Mouse (Mus musculus): ENCODE measurements around the gene Rln1. TPM values are rescaled to one million over a fixed set of nuclear protein-coding genes. Genes with fewer than 3 reads are reported as not detected.
A peak's percentile ranks its signal among the peaks of the same experiment; 100 is the strongest.

Gene Rln1
- total and polyA plus RNA-seq, 3 experiments = 0.11 TPM; not detected in 2

GRCm38 (mm10) chr19:29336624-29337023 lies 2.2 kb upstream of the Rln1 start:
- no peak for ATAC-seq (ENCODE audit: extremely low read depth, insufficient number of reproducible peaks, low FRiP score, poor library complexity, severe bottlenecking)
- TF ChIP-seq CTCF (IDR thresholded peaks at IDR 0.05; ENCODE audit: low read depth, low read length) (no peak), GATA1 (IDR thresholded peaks at IDR 0.05; ENCODE audit: borderline replicate concordance, low read length) (no peak), TAL1 (conservative IDR thresholded peaks at IDR 0.05; ENCODE audit: low read depth, low read length) (no peak), POLR2AphosphoS5 (IDR thresholded peaks at IDR 0.05; ENCODE audit: insufficient replicate concordance, low read depth, low read length) (no peak), GATA2 (IDR thresholded peaks at IDR 0.05; ENCODE audit: borderline replicate concordance, low read depth, low read length) (no peak)
- no peaks in the 10 kb centered on the region for H3K36me3 ChIP-seq (replicated peaks)
- DNase-seq (ENCODE audit: low spot score) = no peak
- no peak overlapping the region for H3K4me3 ChIP-seq (ENCODE audit: low read depth, low read length)
- H3K27me3 ChIP-seq (ENCODE audit: insufficient read depth, low read length) = peaks cover 41% of the 10 kb centered on the region
- H3K4me1 ChIP-seq (ENCODE audit: insufficient read depth, low read depth, low read length) = peaks cover 3% of the 10 kb centered on the region; the same call in 1 of the 2 replicates
- H3K9me3 ChIP-seq (replicated peaks) = no peaks in the 10 kb centered on the region

- Histone ChIP-seq H3K9me3 (replicated peaks) (no peaks in the 10 kb centered on the region), H3K4me3 (ENCODE audit: low read depth, low read length) (no peak overlapping the region), H3K4me1 (ENCODE audit: insufficient read depth, low read depth, low read length) (peaks cover 20% of the 10 kb centered on the region), H3K36me3 (replicated peaks) (no peaks in the 10 kb centered on the region), H3K27me3 (ENCODE audit: insufficient read depth, low read length) (peaks cover 11% of the 10 kb centered on the region)
- ATAC-seq (ENCODE audit: extremely low read depth, insufficient number of reproducible peaks, low FRiP score, poor library complexity, severe bottlenecking) = no peak
- no peak for DNase-seq (ENCODE audit: low spot score)
- TF ChIP-seq GATA1 (IDR thresholded peaks at IDR 0.05; ENCODE audit: borderline replicate concordance, low read length) (no peak), CTCF (IDR thresholded peaks at IDR 0.05; ENCODE audit: low read depth, low read length) (no peak), TAL1 (conservative IDR thresholded peaks at IDR 0.05; ENCODE audit: low read depth, low read length) (no peak), POLR2AphosphoS5 (IDR thresholded peaks at IDR 0.05; ENCODE audit: insufficient replicate concordance, low read depth, low read length) (no peak), GATA2 (IDR thresholded peaks at IDR 0.05; ENCODE audit: borderline replicate concordance, low read depth, low read length) (no peak)
Observed at GRCm38 (mm10) chr19:29326822-29327552, 7.5 kb downstream of the Rln1 start.

GRCm38 (mm10) chr19:29326396-29326795 lies 8.1 kb downstream of the Rln1 start:
- Histone ChIP-seq H3K4me3 (ENCODE audit: low read depth, low read length) (no peak overlapping the region), H3K9me3 (replicated peaks) (no peaks in the 10 kb centered on the region), H3K27me3 (ENCODE audit: insufficient read depth, low read length) (peaks cover 6% of the 10 kb centered on the region; the same call in 1 of the 2 replicates), H3K36me3 (replicated peaks) (no peaks in the 10 kb centered on the region), H3K4me1 (ENCODE audit: insufficient read depth, low read depth, low read length) (peaks cover 20% of the 10 kb centered on the region)
- no peak for TF ChIP-seq POLR2AphosphoS5 (IDR thresholded peaks at IDR 0.05; ENCODE audit: insufficient replicate concordance, low read depth, low read length)
- TF ChIP-seq GATA1 (IDR thresholded peaks at IDR 0.05; ENCODE audit: borderline replicate concordance, low read length) = no peak
- TF ChIP-seq GATA2 (IDR thresholded peaks at IDR 0.05; ENCODE audit: borderline replicate concordance, low read depth, low read length) = no peak
- no peak for TF ChIP-seq CTCF (IDR thresholded peaks at IDR 0.05; ENCODE audit: low read depth, low read length)
- TF ChIP-seq TAL1 (conservative IDR thresholded peaks at IDR 0.05; ENCODE audit: low read depth, low read length) = no peak
- no peak for ATAC-seq (ENCODE audit: extremely low read depth, insufficient number of reproducible peaks, low FRiP score, poor library complexity, severe bottlenecking)
- no peak for DNase-seq (ENCODE audit: low spot score)

- DNase-seq (ENCODE audit: low spot score) = no peak
- peaks cover 6% of the 10 kb centered on the region; the same call in 1 of the 2 replicates for H3K27me3 ChIP-seq (ENCODE audit: insufficient read depth, low read length)
- no peak overlapping the region; the same call in 1 of the 2 replicates for H3K4me3 ChIP-seq (ENCODE audit: low read depth, low read length)
- TF ChIP-seq CTCF (IDR thresholded peaks at IDR 0.05; ENCODE audit: low read depth, low read length) (no peak), POLR2AphosphoS5 (IDR thresholded peaks at IDR 0.05; ENCODE audit: insufficient replicate concordance, low read depth, low read length) (no peak), TAL1 (conservative IDR thresholded peaks at IDR 0.05; ENCODE audit: low read depth, low read length) (no peak), GATA1 (IDR thresholded peaks at IDR 0.05; ENCODE audit: borderline replicate concordance, low read length) (no peak), GATA2 (IDR thresholded peaks at IDR 0.05; ENCODE audit: borderline replicate concordance, low read depth, low read length) (no peak)
- H3K36me3 ChIP-seq (replicated peaks) = no peaks in the 10 kb centered on the region
- H3K4me1 ChIP-seq (ENCODE audit: insufficient read depth, low read depth, low read length) = peaks cover 20% of the 10 kb centered on the region
- ATAC-seq (ENCODE audit: extremely low read depth, insufficient number of reproducible peaks, low FRiP score, poor library complexity, severe bottlenecking) = no peak
- no peaks in the 10 kb centered on the region for H3K9me3 ChIP-seq (replicated peaks)
Observed at GRCm38 (mm10) chr19:29325852-29326180, 8.7 kb downstream of the Rln1 start.

DNA sequence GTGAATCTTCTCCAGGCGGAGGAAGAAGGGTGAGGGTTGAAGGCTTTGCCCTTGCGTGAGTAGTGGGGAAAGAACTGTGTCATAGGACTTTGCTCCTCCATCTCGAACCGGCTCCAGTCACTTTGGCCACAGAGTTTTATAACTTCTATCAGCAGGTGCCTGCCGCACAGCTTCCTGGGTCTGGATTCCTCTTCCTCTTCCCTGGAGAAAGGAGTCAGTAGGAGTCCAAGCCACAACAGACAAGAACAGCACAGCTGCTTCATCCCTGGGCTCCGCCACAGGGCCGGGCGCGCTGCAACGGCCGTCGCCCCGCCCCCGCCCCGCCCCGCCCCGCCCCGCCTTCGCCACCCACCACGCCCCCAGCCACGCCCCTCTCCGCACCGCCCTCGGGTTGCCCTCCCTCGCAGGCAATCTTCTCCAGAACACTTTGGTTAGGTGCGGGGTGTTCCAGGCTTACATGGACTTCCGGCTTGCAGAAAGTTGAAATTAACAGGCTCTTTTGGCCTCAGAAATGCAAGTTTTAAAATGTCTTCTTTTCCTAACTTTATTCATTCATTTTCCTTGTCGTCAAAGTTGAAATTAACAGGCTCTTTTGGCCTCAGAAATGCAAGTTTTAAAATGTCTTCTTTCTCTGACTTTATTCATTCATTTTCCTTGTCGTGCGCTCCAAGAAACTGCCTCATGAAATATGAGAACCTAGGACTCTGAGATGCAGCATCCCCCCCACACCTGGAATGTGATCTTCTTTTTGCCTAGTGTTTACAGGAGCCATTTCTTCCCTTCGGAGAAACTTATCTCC lies 9.2 kb downstream of the Rln1 start, which contains the start of gene Insl6:
TSS of gene Insl6 (minus strand) at position 304 of the 799 bp plus-strand sequence.
- TF ChIP-seq GATA1 (IDR thresholded peaks at IDR 0.05; ENCODE audit: borderline replicate concordance, low read length) (no peak), POLR2AphosphoS5 (IDR thresholded peaks at IDR 0.05; ENCODE audit: insufficient replicate concordance, low read depth, low read length) (no peak), CTCF (IDR thresholded peaks at IDR 0.05; ENCODE audit: low read depth, low read length) (no peak), GATA2 (IDR thresholded peaks at IDR 0.05; ENCODE audit: borderline replicate concordance, low read depth, low read length) (no peak), TAL1 (conservative IDR thresholded peaks at IDR 0.05; ENCODE audit: low read depth, low read length) (no peak)
- peaks cover 3% of the 10 kb centered on the region; the same call in 1 of the 2 replicates for H3K27me3 ChIP-seq (ENCODE audit: insufficient read depth, low read length)
- H3K36me3 ChIP-seq (replicated peaks) = no peaks in the 10 kb centered on the region
- no peaks in the 10 kb centered on the region for H3K9me3 ChIP-seq (replicated peaks)
- peaks cover 20% of the 10 kb centered on the region for H3K4me1 ChIP-seq (ENCODE audit: insufficient read depth, low read depth, low read length)
- DNase-seq (ENCODE audit: low spot score) (peak; percentile 78), ATAC-seq (ENCODE audit: extremely low read depth, insufficient number of reproducible peaks, low FRiP score, poor library complexity, severe bottlenecking) (peak; percentile 60)
- peak within 1 kb of the TSS; percentile 59; the same call in 1 of the 2 replicates for H3K4me3 ChIP-seq (ENCODE audit: low read depth, low read length)

Data from G1E (cell line).